Mouse (Mus musculus): ENCODE measurements around the gene Lce1g.

GRCm38 (mm10) chr3:92738996-92739395 lies 13.1 kb downstream of the Lce1g start, which contains the start of gene Gm38119:
- TF ChIP-seq EP300 (IDR thresholded peaks at IDR 0.05; ENCODE audit: low read length) = no peak
- TF ChIP-seq CTCF (conservative IDR thresholded peaks at IDR 0.05 in 1 of 2, IDR thresholded peaks at IDR 0.05 in 1 of 2; ENCODE audit: low read depth in 2 of 2, low read length in 2 of 2) = no peak
- no peak for TF ChIP-seq POLR2A (IDR thresholded peaks at IDR 0.05; ENCODE audit: low read depth, low read length)
- no peak for TF ChIP-seq SMC3 (IDR thresholded peaks at IDR 0.05; ENCODE audit: low read depth, low read length)
- TF ChIP-seq ZNF384 (IDR thresholded peaks at IDR 0.05; ENCODE audit: low read depth, low read length) = no peak
- no peak for TF ChIP-seq ZMIZ1 (IDR thresholded peaks at IDR 0.05; ENCODE audit: low read depth, low read length)
- no peak for TF ChIP-seq JUND (conservative IDR thresholded peaks at IDR 0.05; ENCODE audit: low read depth, low read length)
- TF ChIP-seq ZKSCAN1 (IDR thresholded peaks at IDR 0.05; ENCODE audit: borderline replicate concordance, low read depth, low read length) = no peak

Data from CH12.LX (cell line).